Mouse (Mus musculus): ENCODE results near the gene Hemk1. TPM values are rescaled to one million over a fixed set of nuclear protein-coding genes. Genes with fewer than 3 reads are reported as not detected.

Gene Hemk1
- polyA plus RNA-seq, 1 experiment from 2014 or later = 6.2 TPM

DNA sequence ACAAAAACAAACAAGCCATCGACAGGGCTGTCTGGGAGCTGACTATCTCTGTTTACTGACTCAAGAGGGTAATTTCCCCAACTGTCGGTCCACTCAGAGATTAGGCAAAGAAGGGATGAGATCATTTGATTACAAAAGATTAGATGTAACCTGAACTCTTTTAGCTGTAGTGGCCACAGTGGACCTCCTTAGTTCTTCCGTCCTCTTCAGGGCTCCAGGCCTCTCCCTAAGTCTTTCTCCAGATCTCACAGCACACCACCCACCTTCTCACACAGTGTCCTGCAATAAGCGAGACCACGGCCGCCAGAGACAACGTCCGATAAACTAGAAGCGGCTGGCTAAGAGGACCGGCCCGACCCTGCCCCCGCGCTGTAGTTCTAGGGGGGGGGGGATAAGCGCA, 42.1 kb downstream of the Hemk1 start:
- DNase-seq (ENCODE audit: low spot score) = no peak

DNA sequence AAGGTAGTCTGAATTCAATTTTAAA, 42.3 kb downstream of the Hemk1 start, which contains the start of gene Cish:
Gene Cish, plus strand, starts transcription at position 11 of the 25 bp plus-strand sequence.
- DNase-seq (ENCODE audit: low spot score) = no peak

GRCm38 (mm10) chr9:107295616-107296015, 42.5 kb downstream of the Hemk1 start:
- no peak for DNase-seq (ENCODE audit: low spot score)

DNA sequence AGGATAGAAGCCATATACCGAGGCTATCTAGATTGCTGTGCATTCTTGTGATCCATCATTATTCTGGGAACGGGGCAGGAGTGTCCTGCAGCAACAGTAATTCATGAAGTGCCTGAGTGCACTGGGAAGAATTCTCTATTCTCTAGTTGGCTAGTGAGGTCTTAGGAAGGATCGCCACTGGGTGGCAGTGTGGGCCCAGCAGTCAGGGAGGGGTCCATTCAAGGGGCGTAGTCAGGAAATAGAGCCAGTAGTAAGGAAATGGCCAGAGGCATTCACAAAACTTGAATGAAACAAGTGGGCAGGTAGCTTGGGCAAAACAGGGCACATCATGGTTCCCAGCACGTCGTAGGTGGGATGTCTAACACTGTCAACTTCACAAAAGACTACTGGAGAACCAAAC, 43.9 kb downstream of the Hemk1 start:
- peak; percentile 69 for DNase-seq (ENCODE audit: low spot score)

- DNase-seq (ENCODE audit: low spot score) = peak; percentile 76
Measured at GRCm38 (mm10) chr9:107290897-107291296, 47.3 kb downstream of the Hemk1 start.

- peak; percentile 93 for DNase-seq (ENCODE audit: low spot score)
Measured at GRCm38 (mm10) chr9:107289211-107290076, 48.7 kb downstream of the Hemk1 start, which contains the start of gene Mapkapk3. Gene Mapkapk3, minus strand, starts transcription at chr9:107289877.

- peak; percentile 70 for DNase-seq (ENCODE audit: low spot score)
Measured at GRCm38 (mm10) chr9:107288711-107289110, 49.4 kb downstream of the Hemk1 start.

- no peak for DNase-seq (ENCODE audit: low spot score)
Measured at GRCm38 (mm10) chr9:107288105-107288650, 50.0 kb downstream of the Hemk1 start.

- DNase-seq (ENCODE audit: low spot score) = no peak
Measured at GRCm38 (mm10) chr9:107287294-107287693, 50.9 kb downstream of the Hemk1 start.

DNA sequence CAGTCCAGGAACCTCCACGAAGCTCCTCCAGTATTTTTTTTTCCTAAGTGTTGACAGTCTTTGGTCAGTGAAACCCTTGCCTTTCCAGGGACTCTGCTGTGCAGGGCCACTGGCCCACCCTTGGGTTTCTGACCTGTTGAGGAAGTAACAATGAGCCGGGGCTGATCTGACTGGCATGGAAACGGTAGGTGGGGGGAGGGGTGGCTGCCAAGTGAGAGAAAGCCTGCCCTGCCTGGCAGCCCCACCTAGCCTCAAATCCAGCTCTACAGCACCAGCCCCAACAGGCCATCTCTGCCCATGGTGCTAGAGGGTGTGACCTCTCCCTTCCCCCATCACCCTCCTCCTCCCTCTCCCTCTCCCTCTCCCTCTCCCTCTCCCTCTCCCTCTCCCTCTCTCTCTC, 53.1 kb downstream of the Hemk1 start:
- DNase-seq (ENCODE audit: low spot score) = no peak

- DNase-seq (ENCODE audit: low spot score) = no peak
Measured at GRCm38 (mm10) chr9:107282951-107283350, 55.2 kb downstream of the Hemk1 start.

DNA sequence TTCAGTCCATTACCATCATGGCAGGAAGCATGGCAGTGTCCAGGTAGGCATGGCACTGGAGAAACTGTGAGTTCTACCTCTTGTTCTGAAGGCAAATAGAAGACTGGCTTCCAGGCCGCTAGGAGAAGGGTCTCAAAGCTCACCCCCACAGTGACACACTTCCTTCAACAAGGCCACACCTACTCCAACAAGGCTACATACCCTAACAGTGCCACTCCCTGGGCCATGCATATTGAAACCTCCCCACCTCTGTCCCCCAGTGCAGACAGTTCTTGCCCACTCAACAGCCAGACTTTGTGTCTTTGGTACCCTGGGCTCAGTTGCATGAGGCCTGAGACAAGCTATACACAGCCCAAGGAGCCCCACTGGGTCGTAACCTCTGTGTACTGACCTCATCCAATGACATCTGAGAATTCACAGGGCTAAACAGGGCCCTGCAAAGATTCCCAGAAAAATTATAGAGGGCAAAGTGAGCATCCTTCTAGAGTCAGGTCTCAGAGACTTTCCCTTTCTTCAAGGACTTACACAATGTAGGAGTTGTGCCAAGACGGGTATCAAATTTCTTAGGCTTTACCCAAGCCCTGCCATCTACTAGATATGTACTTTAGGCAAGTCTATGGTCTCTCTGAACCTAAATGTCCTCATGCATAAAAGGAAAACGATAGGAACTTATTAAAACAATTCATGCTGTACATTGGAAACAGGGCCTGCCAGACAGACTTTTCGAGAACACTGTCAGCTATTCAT, 56.7 kb downstream of the Hemk1 start:
- no peak for DNase-seq (ENCODE audit: low spot score)

GRCm38 (mm10) chr9:107280322-107281027, 57.7 kb downstream of the Hemk1 start:
- peak; percentile 61 for DNase-seq (ENCODE audit: low spot score)

DNA sequence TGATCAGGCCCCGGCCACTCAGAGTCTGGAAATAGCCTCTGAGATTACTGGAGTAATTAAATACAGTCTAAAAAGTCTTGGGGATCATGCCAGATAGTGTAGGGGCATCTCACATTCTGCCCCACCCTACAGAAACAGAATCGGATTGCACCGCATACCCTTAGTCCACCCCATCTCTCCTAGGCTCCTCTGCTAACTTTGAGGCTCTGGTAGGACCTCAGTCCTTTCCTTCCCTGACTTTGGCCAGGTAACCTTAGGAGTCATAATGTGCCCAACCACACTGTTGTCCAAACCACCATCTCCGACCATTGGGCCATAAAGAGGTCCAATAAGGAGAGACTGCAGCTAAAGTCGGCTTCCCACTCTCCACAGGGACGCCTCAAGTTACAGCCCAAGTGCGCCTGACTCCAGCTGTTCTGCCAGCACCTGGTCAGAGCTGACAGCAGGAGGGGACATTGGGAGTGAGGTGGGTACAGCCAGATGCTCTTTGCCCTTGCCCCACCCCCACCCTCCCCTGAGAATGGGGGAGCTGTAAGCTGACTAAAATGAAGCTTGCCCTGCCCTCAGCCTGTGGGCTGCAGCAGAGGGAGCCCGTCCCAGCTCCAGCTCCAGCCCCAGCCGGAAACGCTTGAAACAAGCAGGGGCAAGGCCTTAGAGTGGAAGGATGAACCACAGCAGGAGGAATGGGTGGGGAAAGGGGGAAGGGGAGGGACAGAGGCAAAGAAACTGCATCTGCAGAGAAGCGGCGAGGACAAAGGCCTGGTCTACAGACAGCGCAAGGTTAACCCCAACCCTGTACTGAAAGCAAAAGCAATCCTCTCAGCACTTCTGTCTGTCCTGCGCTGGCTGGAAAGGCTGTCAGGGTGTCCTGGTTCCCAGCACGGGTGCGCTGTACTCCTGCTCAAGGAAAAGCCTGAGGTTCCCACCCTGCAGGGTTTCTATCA, 58.5 kb downstream of the Hemk1 start:
- DNase-seq (ENCODE audit: low spot score) = peak; percentile 28

DNA sequence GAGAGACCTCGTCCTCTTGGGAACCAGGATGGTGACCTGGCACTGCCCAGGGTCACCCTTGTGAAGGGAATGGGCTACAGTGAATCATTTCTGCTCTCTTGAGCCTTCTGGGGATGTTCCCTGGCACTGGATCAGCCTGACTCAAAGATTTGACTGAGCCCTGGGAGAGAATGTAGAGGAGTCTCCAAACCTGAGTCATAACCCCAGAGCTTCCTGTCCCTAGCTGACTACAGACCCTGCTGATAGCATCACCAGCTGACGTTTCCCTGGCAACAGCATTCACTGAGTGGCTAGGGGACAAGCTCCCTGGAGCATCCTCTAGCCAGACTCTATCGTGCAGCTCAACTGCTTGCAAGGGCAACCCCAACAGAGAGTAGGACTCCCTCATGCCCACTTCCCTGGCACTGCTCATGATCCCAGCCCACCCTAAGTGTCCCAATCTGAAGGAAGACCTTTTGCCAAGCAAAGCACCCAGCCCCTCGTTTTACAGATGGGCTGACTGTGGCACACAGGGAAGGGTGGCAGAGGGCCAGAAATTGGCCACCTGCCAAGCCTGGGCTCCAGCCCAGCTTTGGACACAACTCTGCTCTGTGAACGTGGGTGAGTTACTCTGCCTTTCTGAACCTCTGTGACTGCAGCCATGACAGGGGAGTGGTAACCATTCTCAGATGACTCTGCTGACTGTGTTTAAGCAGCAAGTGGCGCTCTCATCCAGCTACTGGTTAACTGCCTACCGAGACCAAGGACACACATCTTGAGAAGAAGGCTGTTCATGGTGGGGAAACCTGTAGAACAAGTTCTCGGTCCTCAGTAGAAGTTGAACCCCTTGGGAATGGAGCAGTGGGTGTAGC, 59.4 kb downstream of the Hemk1 start:
- DNase-seq (ENCODE audit: low spot score) = no peak

GRCm38 (mm10) chr9:107278126-107278525, 60.0 kb downstream of the Hemk1 start:
- DNase-seq (ENCODE audit: low spot score) = no peak

GRCm38 (mm10) chr9:107277603-107278002, 60.5 kb downstream of the Hemk1 start:
- no peak for DNase-seq (ENCODE audit: low spot score)

All from thymus, postnatal 0 days (tissue).